Mouse (Mus musculus): Measurements from ENCODE around the gene Gpr107. TPM values are rescaled to one million over a fixed set of nuclear protein-coding genes. Genes with fewer than 3 reads are reported as not detected.
A peak's percentile ranks its signal among the peaks of the same experiment; 100 is the strongest.

Gene Gpr107
- polyA plus RNA-seq, 1 experiment from 2014 or later, result 23.6 TPM

GRCm38 (mm10) chr2:31135512-31135931 lies 16.6 kb upstream of the Gpr107 start:
- WGBS, result 38% methylated on average over 13 of the region's 13 CpGs
- Histone ChIP-seq H3K4me2 (no peak overlapping the region), H3K9ac (no peak overlapping the region), H3K27me3 (ENCODE audit: insufficient read depth, low read length) (no peaks in the 10 kb centered on the region), H3K36me3 (ENCODE audit: insufficient read depth) (no peaks in the 10 kb centered on the region), H3K4me1 (ENCODE audit: insufficient read depth) (peaks cover 16% of the 10 kb centered on the region; the same call in 1 of the 2 replicates), H3K27ac (ENCODE audit: low read depth) (no peak overlapping the region), H3K4me3 (ENCODE audit: low read depth, low read length) (no peak overlapping the region), H3K9me3 (ENCODE audit: low read depth, low read length) (no peaks in the 10 kb centered on the region)
- DNase-seq, result no peak
- no peak for ATAC-seq (ENCODE audit: insufficient read depth)
- no peak for TF ChIP-seq CTCF (IDR thresholded peaks at IDR 0.05; ENCODE audit: low read depth)

- H3K27ac ChIP-seq (ENCODE audit: low read depth), result no peak overlapping the region
Measured at GRCm38 (mm10) chr2:31136338-31136737, 15.8 kb upstream of the Gpr107 start.

GRCm38 (mm10) chr2:31137018-31137590 lies 15.0 kb upstream of the Gpr107 start:
- no peak overlapping the region for H3K9ac ChIP-seq
- H3K27me3 ChIP-seq (ENCODE audit: insufficient read depth, low read length), result no peaks in the 10 kb centered on the region
- TF ChIP-seq CTCF (IDR thresholded peaks at IDR 0.05; ENCODE audit: low read depth), result no peak
- H3K4me2 ChIP-seq, result no peak overlapping the region
- no peak for DNase-seq
- peaks cover 13% of the 10 kb centered on the region; the same call in 1 of the 2 replicates for H3K4me1 ChIP-seq (ENCODE audit: insufficient read depth)
- H3K4me3 ChIP-seq (ENCODE audit: low read depth, low read length), result no peak overlapping the region
- H3K9me3 ChIP-seq (ENCODE audit: low read depth, low read length), result no peaks in the 10 kb centered on the region
- H3K36me3 ChIP-seq (ENCODE audit: insufficient read depth), result no peaks in the 10 kb centered on the region
- no peak overlapping the region for H3K27ac ChIP-seq (ENCODE audit: low read depth)
- no peak for ATAC-seq (ENCODE audit: insufficient read depth)
- 69% methylated on average over 14 of the region's 14 CpGs for WGBS

More at GRCm38 (mm10) chr2:31136338-31136737, 15.8 kb upstream of the Gpr107 start:
- Histone ChIP-seq H3K9me3 (ENCODE audit: low read depth, low read length) (no peaks in the 10 kb centered on the region), H3K27me3 (ENCODE audit: insufficient read depth, low read length) (no peaks in the 10 kb centered on the region), H3K4me3 (ENCODE audit: low read depth, low read length) (no peak overlapping the region), H3K4me2 (no peak overlapping the region), H3K9ac (no peak overlapping the region), H3K4me1 (ENCODE audit: insufficient read depth) (peaks cover 15% of the 10 kb centered on the region; the same call in 1 of the 2 replicates), H3K36me3 (ENCODE audit: insufficient read depth) (no peaks in the 10 kb centered on the region)
- TF ChIP-seq CTCF (IDR thresholded peaks at IDR 0.05; ENCODE audit: low read depth), result no peak
- WGBS, result 43% methylated on average over 13 of the region's 13 CpGs
- DNase-seq (no peak), ATAC-seq (ENCODE audit: insufficient read depth) (no peak)

DNA sequence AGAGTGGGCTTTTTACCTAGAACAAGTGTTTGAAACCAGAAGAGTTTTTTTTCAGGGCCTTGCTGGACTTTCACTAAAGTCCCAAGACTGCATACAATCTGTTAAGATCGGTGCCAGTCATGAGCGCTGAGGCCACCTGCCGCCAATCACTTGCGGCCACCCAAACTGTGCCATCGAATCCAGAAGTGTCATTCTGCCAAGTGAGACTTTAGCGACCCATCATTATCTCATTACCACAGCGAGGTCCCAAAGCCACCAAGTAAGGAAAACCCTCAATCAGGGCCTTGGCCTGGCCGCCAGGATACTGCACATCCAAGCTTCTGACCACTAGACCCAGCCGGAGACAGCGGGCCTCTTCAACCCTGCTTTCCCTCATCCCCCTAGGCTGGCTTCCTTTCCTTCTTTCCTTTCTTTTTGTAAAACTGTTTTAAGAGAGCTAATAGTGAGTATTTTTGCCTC lies 12.9 kb upstream of the Gpr107 start:
- peaks cover 13% of the 10 kb centered on the region; the same call in 1 of the 2 replicates for H3K4me1 ChIP-seq (ENCODE audit: insufficient read depth)
- no peak overlapping the region for H3K27ac ChIP-seq (ENCODE audit: low read depth)
- DNase-seq, result no peak
- H3K4me2 ChIP-seq, result no peak overlapping the region
- no peak overlapping the region for H3K4me3 ChIP-seq (ENCODE audit: low read depth, low read length)
- no peak overlapping the region for H3K9ac ChIP-seq
- ATAC-seq (ENCODE audit: insufficient read depth), result no peak
- H3K27me3 ChIP-seq (ENCODE audit: insufficient read depth, low read length), result no peaks in the 10 kb centered on the region
- H3K36me3 ChIP-seq (ENCODE audit: insufficient read depth), result no peaks in the 10 kb centered on the region
- WGBS, result 89% methylated on average over 10 of the region's 10 CpGs
- no peak for TF ChIP-seq CTCF (IDR thresholded peaks at IDR 0.05; ENCODE audit: low read depth)
- no peaks in the 10 kb centered on the region for H3K9me3 ChIP-seq (ENCODE audit: low read depth, low read length)

- Histone ChIP-seq H3K9ac (no peak overlapping the region), H3K27me3 (ENCODE audit: insufficient read depth, low read length) (no peaks in the 10 kb centered on the region)
- 67% methylated on average over 12 of the region's 12 CpGs for WGBS
Measured at GRCm38 (mm10) chr2:31139991-31140771, 11.9 kb upstream of the Gpr107 start.

GRCm38 (mm10) chr2:31140772-31141073 lies 11.4 kb upstream of the Gpr107 start:
- 4% methylated on average over 10 of the region's 10 CpGs for WGBS
- no peak for ATAC-seq (ENCODE audit: insufficient read depth)

More at GRCm38 (mm10) chr2:31139991-31140771, 11.9 kb upstream of the Gpr107 start:
- Histone ChIP-seq H3K27ac (ENCODE audit: low read depth) (no peak overlapping the region), H3K9me3 (ENCODE audit: low read depth, low read length) (no peaks in the 10 kb centered on the region), H3K4me3 (ENCODE audit: low read depth, low read length) (peak overlapping the region; percentile 93), H3K4me2 (peak overlapping the region; percentile 92), H3K4me1 (ENCODE audit: insufficient read depth) (peaks cover 13% of the 10 kb centered on the region; the same call in 1 of the 2 replicates), H3K36me3 (ENCODE audit: insufficient read depth) (no peaks in the 10 kb centered on the region)
- peak; percentile 32 for DNase-seq
- TF ChIP-seq CTCF (IDR thresholded peaks at IDR 0.05; ENCODE audit: low read depth), result no peak
- ATAC-seq (ENCODE audit: insufficient read depth), result no peak

More at GRCm38 (mm10) chr2:31140772-31141073, 11.4 kb upstream of the Gpr107 start:
- Histone ChIP-seq H3K4me1 (ENCODE audit: insufficient read depth) (peaks cover 11% of the 10 kb centered on the region; the same call in 1 of the 2 replicates), H3K9ac (peak overlapping the region; percentile 85), H3K9me3 (ENCODE audit: low read depth, low read length) (no peaks in the 10 kb centered on the region), H3K4me3 (ENCODE audit: low read depth, low read length) (peak overlapping the region; percentile 93), H3K27ac (ENCODE audit: low read depth) (no peak overlapping the region), H3K36me3 (ENCODE audit: insufficient read depth) (no peaks in the 10 kb centered on the region), H3K4me2 (peak overlapping the region; percentile 92), H3K27me3 (ENCODE audit: insufficient read depth, low read length) (no peaks in the 10 kb centered on the region)
- no peak for TF ChIP-seq CTCF (IDR thresholded peaks at IDR 0.05; ENCODE audit: low read depth)
- no peak for DNase-seq
